ENCODE assay signal across 17 mouse cellular contexts in the genomic region with DNA sequence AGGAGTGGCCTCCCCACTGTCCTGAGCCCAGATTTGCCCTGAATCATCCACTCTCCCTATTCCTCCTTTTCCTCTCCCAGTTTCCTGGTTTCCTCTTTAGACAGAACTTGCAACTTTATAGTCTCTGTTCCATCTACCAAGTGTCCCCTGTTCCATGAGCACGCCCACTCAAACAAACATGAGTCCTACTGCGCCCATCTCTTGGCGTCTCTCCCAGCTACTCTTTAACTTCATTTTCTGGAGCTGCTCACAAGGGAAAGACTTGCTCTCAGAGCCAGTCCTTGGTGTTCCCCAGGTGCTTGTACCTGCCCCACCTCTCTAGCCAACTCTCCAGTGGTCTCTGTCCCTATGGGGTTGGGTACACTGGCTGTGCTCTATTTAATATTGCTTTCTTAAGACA.
DNase-seq lines count a peak whose midpoint lies in the region; ATAC-seq lines count a peak whose summit lies in the region.
"Had no signal": no experiment of that assay in that cellular context is flagged by ENCODE, and none has a peak within 500 bp of the region (broad histone marks: within the 10 kb centered on the region; RNA-seq: fewer than 3 reads in every experiment).

No protein-coding gene starts in this region.

- WGBS in midbrain, embryonic 14.5 days, result 91% methylated on average over 3 of the region's 3 CpGs

- ATAC-seq in midbrain, embryonic 14.5 days (ENCODE audit: low FRiP score, low TSS enrichment), result no peak
- ATAC-seq: forebrain, embryonic 15.5 days had no signal

- H3K27me3 ChIP-seq in midbrain, embryonic 14.5 days (ENCODE audit: control insufficient read depth, insufficient read depth, low read length), result no peaks in the 10 kb centered on the region
- H3K27me3 ChIP-seq: embryonic facial prominence, embryonic 12.5 days; forebrain, embryonic 15.5 days; heart, embryonic 13.5 days had no signal

- H3K4me1 ChIP-seq in midbrain, embryonic 14.5 days (ENCODE audit: control insufficient read depth, insufficient read depth, low read length), result no peaks in the 10 kb centered on the region
- H3K4me1 ChIP-seq: embryonic facial prominence, embryonic 12.5 days; forebrain, embryonic 15.5 days; heart, embryonic 13.5 days had no signal

- DNase-seq in frontal cortex, adult 2 months (ENCODE audit: extremely low spot score in 1 of 2, low spot score in 1 of 2), result peak; percentile 46 to 69
- DNase-seq in frontal cortex, postnatal 25 days (ENCODE audit: low spot score in 2 of 2), result no peak
- peak; percentile 62 for DNase-seq in layer of hippocampus, adult 9-11 months
- DNase-seq in layer of hippocampus, postnatal 14 days (ENCODE audit: low spot score in 2 of 2), result no peak
- DNase-seq in right cerebral cortex, adult 18-20 months, result peak; percentile 72
- no peak for DNase-seq in right cerebral cortex, postnatal 4 days
- DNase-seq in midbrain, embryonic 14.5 days, result no peak
- DNase-seq: adrenal gland, postnatal 10 days; cerebellum, adult 11-12 months; cerebellum, adult 9-10 months; cerebellum, postnatal 25 days; gastrocnemius, postnatal 36 days; heart, adult 11 months; heart, postnatal 36 days had no signal

- H3K4me2 ChIP-seq in midbrain, embryonic 14.5 days (ENCODE audit: low read length), result no peak overlapping the region
- H3K4me2 ChIP-seq: embryonic facial prominence, embryonic 12.5 days; forebrain, embryonic 15.5 days; heart, embryonic 13.5 days had no signal

- H3K27ac ChIP-seq in midbrain, embryonic 14.5 days (replicated peaks; ENCODE audit: low read depth, low read length), result no peak overlapping the region
- H3K27ac ChIP-seq: embryonic facial prominence, embryonic 12.5 days; forebrain, embryonic 15.5 days; heart, embryonic 13.5 days had no signal

- no peaks in the 10 kb centered on the region for H3K9me3 ChIP-seq in midbrain, embryonic 14.5 days (ENCODE audit: control insufficient read depth, low read length)
- H3K9me3 ChIP-seq: embryonic facial prominence, embryonic 12.5 days; forebrain, embryonic 15.5 days; heart, embryonic 13.5 days had no signal

- H3K9ac ChIP-seq in midbrain, embryonic 14.5 days (replicated peaks; ENCODE audit: low read length), result no peak overlapping the region
- H3K9ac ChIP-seq: embryonic facial prominence, embryonic 12.5 days; forebrain, embryonic 15.5 days; heart, embryonic 13.5 days had no signal

- peaks cover 93% of the 10 kb centered on the region for H3K36me3 ChIP-seq in midbrain, embryonic 14.5 days (ENCODE audit: control insufficient read depth, insufficient read depth, low read length)
- H3K36me3 ChIP-seq: embryonic facial prominence, embryonic 12.5 days; heart, embryonic 13.5 days had no signal

- H3K4me3 ChIP-seq in midbrain, embryonic 14.5 days (replicated peaks; ENCODE audit: low read depth, low read length), result no peak overlapping the region
- H3K4me3 ChIP-seq: embryonic facial prominence, embryonic 12.5 days; forebrain, embryonic 15.5 days; heart, embryonic 13.5 days had no signal

Comparison
In these comparisons a context has a peak if more than half of its experiments do, and no peak if none do; other contexts are left out.
1. DNase-seq: peak in frontal cortex, adult 2 months (2 of 2), layer of hippocampus, adult 9-11 months (single experiment) and right cerebral cortex, adult 18-20 months (single experiment); none in frontal cortex, postnatal 25 days (0 of 2), layer of hippocampus, postnatal 14 days (0 of 2), right cerebral cortex, postnatal 4 days (single experiment) and midbrain, embryonic 14.5 days (single experiment).